Mouse (Mus musculus) liver, postnatal 0 days (tissue): ENCODE results near the gene Hist1h4b.

Experiments
- CTCF ChIP-seq: sonication (generic); IDR thresholded peaks from 2 replicates; pipeline ENCODE4 v1.5.1; 2016; ENCODE audit warnings: antibody characterized with exemption, low read depth
- EP300 ChIP-seq: IDR thresholded peaks from 2 replicates; pipeline ENCODE4 v1.6.1; 2016; ENCODE audit warnings: antibody characterized with exemption, low read depth, mild to moderate bottlenecking

GRCm38 (mm10) chr13:23742007-23742406 is 14.8 kb upstream of the Hist1h4b start:
- no peak for TF ChIP-seq CTCF
- TF ChIP-seq EP300 = no peak
